In the genomic region with DNA sequence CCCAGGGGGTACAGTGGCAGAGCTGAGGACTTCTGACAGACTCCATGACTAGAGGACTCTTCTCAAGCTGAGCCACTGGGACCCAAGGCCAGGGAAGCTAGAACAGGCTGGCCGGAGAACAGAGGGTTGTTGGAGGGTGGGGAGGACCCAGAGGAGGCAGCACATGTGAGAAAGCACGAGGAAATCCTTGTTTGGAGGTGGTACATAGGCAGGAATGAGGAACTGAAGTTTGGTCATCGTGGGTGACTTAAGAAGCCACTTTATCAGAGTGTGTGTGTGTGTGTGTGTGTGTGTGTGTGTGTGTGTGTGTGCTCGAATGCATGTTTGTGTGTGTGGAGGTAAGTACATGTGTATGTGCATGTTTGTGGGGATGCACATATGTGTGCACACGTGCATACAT, we compare ENCODE assay signal across 14 mouse cellular contexts.
"Had no signal": no experiment of that assay in that cellular context is flagged by ENCODE, and none has a peak within 500 bp of the region (broad histone marks: within the 10 kb centered on the region; RNA-seq: fewer than 3 reads in every experiment).

No protein-coding gene starts in this region.

- DNase-seq: lung, adult 18-20 months; lung, embryonic 14.5 days; lung, postnatal 10 days; midbrain, embryonic 14.5 days; right cerebral cortex, postnatal 14 days; thymus, adult 2 months; thymus, postnatal 25 days; thymus, postnatal 4 days had no signal

- H3K27me3 ChIP-seq: midbrain, embryonic 12.5 days; neural tube, embryonic 12.5 days; stomach, embryonic 15.5 days had no signal

- H3K9ac ChIP-seq: lung, embryonic 14.5 days; midbrain, embryonic 12.5 days; neural tube, embryonic 12.5 days; stomach, embryonic 15.5 days had no signal

- H3K4me2 ChIP-seq: lung, embryonic 14.5 days; midbrain, embryonic 12.5 days; neural tube, embryonic 12.5 days; stomach, embryonic 15.5 days had no signal

- H3K36me3 ChIP-seq: midbrain, embryonic 10.5 days; midbrain, embryonic 12.5 days; neural tube, embryonic 12.5 days; stomach, embryonic 15.5 days had no signal

- H3K27ac ChIP-seq: midbrain, embryonic 10.5 days; midbrain, embryonic 12.5 days; neural tube, embryonic 12.5 days; stomach, embryonic 15.5 days; stomach, postnatal 0 days had no signal

- H3K4me3 ChIP-seq: midbrain, embryonic 10.5 days; midbrain, embryonic 12.5 days; neural tube, embryonic 12.5 days; stomach, embryonic 15.5 days had no signal

- ATAC-seq: midbrain, embryonic 16.5 days had no signal

- H3K4me1 ChIP-seq: stomach, embryonic 15.5 days had no signal

- H3K9me3 ChIP-seq: midbrain, embryonic 10.5 days; midbrain, embryonic 12.5 days; neural tube, embryonic 12.5 days; stomach, embryonic 15.5 days had no signal
